Mouse (Mus musculus) lung, postnatal 4 days (tissue): ENCODE measurements around the gene Cpox.
"Not testable (repeated sequence)": the region's sequence is repeated elsewhere in the genome, so short reads cannot be mapped to it uniquely, and the experiment has no call there.

Experiments used
- DNase-seq, 2 experiments: peaks; one replicate each; pipeline ENCODE4 v3.0.0; 2021

The Cpox gene

GRCm38 (mm10) chr16:58669917-58670630 is at the start of gene Cpox:
Gene Cpox (plus strand): TSS chr16:58670292.
- DNase-seq = peak; percentile 82 to 85

DNA sequence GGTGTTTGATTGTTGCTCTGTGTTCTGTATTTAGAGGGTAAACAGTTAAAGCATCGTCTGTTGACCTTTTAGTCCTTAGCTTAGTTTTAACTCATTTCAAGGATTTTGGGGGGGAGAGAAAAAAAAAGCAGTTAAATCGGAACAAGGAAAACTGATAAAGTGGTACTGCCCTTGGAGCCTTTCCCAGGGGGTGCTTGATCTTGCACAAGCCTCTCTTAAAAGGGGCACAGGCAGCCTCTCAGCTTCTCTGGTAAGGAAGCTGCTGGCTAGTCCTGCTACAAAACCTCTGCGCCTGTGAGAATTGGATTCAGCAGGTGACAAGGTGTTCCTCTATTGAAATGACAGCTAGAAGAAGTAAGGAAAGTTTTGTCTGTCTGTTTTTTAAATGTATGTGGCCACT is 47.7 kb upstream of the Cpox start:
- DNase-seq = peak; percentile 44 to 68

DNA sequence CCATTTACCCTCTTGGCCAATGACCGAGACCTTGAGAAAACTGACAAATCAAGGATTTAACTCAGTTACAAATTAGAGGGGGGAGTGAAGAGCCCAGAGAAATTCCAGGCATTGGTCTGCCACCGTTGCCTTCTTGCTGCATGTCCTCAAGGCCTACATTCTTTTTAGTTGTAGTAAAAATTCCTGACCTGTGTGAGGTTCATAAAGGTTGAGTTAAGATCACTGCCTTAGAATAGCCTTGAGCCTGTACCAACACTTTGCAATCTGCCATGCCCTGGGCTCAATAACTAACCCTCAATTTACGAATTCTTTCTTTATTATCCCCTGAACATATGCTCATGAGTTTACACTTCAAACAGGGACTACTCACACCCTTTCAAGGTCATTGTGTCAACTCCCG is 47.0 kb upstream of the Cpox start:
- DNase-seq = no peak

- DNase-seq = peak in 1 of 2 experiments; percentile 51
Measured at GRCm38 (mm10) chr16:58623944-58624343, 46.1 kb upstream of the Cpox start.

GRCm38 (mm10) chr16:58627597-58628335 is 42.3 kb upstream of the Cpox start:
- no peak for DNase-seq

- no peak for DNase-seq
Measured at GRCm38 (mm10) chr16:58628336-58628680, 41.8 kb upstream of the Cpox start.

DNA sequence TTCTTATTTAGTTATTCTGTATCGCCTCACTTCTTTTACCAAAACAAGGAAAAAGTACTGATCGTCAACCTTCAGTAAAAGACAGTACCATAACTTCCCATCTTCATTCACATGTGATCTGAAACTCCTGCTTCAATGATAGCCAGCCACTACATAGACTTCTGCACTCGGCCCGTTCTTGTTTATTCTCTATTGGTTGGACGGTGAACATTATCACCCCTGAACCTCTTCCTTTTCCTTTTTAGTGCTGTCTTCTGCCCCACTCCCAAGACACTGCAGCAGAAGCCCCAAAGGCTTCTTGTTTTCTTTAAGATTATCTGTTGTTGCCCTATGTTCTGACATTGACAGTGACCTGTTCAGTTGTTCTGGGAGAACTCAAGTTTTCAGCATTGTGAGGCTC is 41.1 kb upstream of the Cpox start:
- DNase-seq = no peak

GRCm38 (mm10) chr16:58629736-58630135 is 40.4 kb upstream of the Cpox start:
- DNase-seq = no peak

- no peak for DNase-seq
Measured at GRCm38 (mm10) chr16:58635866-58636265, 34.2 kb upstream of the Cpox start.

- DNase-seq = no peak
Measured at GRCm38 (mm10) chr16:58637448-58637847, 32.6 kb upstream of the Cpox start.

GRCm38 (mm10) chr16:58638016-58638415 is 32.1 kb upstream of the Cpox start:
- no peak for DNase-seq

- no peak for DNase-seq
Measured at GRCm38 (mm10) chr16:58638689-58639175, 31.4 kb upstream of the Cpox start, which contains the start of gene E330017A01Rik. Gene E330017A01Rik (minus strand): TSS chr16:58638739.

GRCm38 (mm10) chr16:58649979-58650378 is 20.1 kb upstream of the Cpox start:
- DNase-seq = no peak

DNA sequence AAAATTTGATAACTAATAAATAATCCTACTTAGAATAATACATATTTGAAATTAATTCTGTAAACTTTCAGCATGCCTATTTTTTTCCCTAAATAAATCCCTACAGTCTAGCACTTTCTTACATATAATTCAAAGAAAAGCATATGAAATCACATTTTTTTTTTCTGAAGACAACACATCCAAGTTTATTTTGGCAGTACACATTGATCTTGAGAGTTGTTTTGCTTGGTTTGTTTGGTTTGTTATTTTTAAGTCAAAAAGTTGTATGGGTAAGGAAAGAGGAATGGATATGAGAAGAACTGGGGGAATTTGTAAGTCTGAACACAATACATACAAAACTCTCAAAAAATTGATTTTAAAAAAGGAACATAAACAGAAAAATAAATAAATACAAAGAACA is 14.3 kb upstream of the Cpox start:
- DNase-seq = no peak

DNA sequence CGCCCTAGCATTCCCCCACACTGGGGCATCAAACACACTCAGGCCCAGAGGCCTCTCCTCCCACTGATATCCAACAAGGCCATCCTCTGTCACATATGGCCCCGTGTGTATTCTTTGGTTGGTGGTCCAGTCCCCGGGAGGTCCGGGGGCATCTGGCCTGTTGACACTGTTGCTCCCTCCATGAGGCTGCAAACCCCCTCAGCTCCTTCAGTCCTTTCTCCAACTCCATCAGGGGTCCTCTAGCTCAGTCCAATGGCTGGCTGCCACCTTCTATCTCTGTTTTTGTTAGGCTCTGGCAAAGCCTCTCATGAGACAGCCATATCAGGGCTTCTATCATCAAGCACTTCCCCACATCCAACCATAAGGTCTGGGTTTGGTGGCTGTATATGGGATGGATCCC is 13.6 kb upstream of the Cpox start:
- no peak for DNase-seq

DNA sequence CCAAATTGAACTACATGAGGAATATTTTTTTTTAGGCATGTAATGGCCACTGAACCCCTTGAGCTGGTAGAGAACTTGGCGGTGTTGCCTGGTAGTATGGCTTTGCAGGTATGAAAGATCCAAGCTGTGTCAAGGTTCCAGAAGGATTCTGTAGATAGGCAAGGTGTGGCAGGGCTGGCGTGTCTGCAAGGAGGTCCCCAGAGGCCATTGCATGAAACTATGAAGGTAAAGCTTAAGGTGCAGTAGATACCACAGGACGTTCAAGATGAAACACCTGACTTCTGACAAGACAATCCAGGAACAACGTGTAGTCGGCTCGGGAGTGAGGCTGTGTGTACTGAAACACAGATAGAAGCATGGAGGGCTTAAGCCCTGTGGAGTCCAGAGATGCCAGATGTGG is 11.4 kb upstream of the Cpox start:
- DNase-seq = no peak

- DNase-seq = no peak
Measured at GRCm38 (mm10) chr16:58661826-58662225, 8.3 kb upstream of the Cpox start.

DNA sequence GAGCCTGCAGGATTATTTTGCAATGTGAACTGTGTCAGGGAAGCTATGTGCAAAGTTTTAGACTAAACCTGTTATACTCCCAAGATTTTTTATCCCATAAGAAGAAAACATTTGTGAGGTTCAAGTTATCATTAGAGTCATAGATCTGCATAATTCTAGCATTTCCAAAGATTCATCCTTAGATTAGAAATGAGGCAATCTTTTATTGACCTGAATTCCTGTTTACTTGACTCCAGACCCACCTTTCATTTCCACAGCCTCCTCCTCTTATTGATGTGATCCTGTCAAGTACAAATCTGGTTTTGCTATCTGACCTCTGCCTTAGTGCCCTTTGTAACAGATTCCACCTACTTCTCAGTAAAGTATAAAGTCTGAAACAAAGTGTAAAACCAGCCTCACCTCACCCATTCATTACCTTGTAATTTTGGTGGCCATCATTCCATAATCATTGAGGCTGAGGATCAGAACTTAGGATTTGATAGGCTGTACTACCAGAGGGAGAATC is 7.8 kb upstream of the Cpox start:
- DNase-seq = no peak

DNA sequence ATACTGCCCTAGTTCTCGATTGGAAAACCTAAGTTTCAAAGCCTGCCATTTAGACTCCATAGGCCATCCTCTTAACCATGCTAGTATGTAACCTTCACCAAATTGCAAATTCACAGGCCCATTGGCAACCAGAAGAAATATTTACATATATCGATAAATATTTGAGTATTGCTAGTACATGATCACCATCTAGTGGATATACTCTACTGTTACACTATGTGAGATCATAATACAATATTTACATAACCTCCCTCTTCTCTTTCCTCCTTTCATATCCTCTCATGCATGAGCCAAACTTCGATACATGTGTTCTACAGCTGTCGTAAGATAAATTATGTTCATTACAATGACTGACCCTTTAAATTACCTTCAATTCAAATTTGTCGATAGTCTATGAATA is 7.1 kb upstream of the Cpox start:
- DNase-seq = no peak

DNA sequence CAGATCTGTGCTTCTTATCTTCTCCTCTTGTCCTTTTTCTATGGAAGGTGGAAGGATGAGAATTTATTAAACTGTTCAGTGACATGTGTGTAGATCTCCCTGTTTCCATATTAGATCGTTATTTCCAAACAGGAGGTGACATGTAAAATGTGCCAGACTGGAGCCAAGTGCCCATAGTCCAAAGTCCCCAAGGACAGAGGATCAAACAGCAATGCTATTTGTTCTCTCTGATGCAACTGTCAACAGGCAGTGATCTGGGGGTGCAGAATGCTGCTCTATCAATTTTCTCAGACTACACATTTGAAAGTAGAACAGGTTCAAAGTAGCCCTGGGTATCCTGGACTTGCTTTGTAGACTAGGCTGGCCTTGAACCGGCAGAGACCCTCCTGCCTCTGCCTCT is 6.3 kb upstream of the Cpox start:
- DNase-seq = no peak

- DNase-seq = not testable (repeated sequence)
Measured at GRCm38 (mm10) chr16:58665137-58665536, 5.0 kb upstream of the Cpox start.

GRCm38 (mm10) chr16:58666681-58667080 is 3.4 kb upstream of the Cpox start:
- DNase-seq = not testable (repeated sequence)

GRCm38 (mm10) chr16:58668586-58668985 is 1.5 kb upstream of the Cpox start:
- DNase-seq = no peak

- no peak for DNase-seq
Measured at GRCm38 (mm10) chr16:58669264-58669663, 828 bp upstream of the Cpox start.
